Mouse (Mus musculus) stomach, embryonic 15.5 days (tissue): ENCODE results near the gene Ptpn7. TPM values are rescaled to one million over a fixed set of nuclear protein-coding genes. Genes with fewer than 3 reads are reported as not detected.
"Not testable (repeated sequence)": the region's sequence is repeated elsewhere in the genome, so short reads cannot be mapped to it uniquely, and the experiment has no call there.

ENCODE experiments used
- ATAC-seq: fragments of 200-750 bp; cut with Nextera tagmentation; 2 replicates; pipeline ENCODE4 v1.8.0; 2017; ENCODE audit warnings: low read depth, moderate number of reproducible peaks, moderate TSS enrichment; ENCODE audit not compliant: insufficient read depth, low FRiP score
- H3K27ac ChIP-seq: fragments of 300-500 bp; sonication (generic); 2 replicates; pipeline ENCODE4 v1.5.1; 2015; ENCODE audit warnings: mild to moderate bottlenecking, inconsistent platforms
- H3K27me3 ChIP-seq: fragments of 300-500 bp; sonication (generic); replicated peaks from 2 replicates; pipeline ENCODE4 v1.6.1; 2015; ENCODE audit warnings: inconsistent platforms
- H3K36me3 ChIP-seq: fragments of 300-500 bp; sonication (generic); 2 replicates; pipeline ENCODE4 v1.6.1; 2015; ENCODE audit warnings: inconsistent platforms
- H3K4me1 ChIP-seq: fragments of 300-500 bp; sonication (generic); 2 replicates; pipeline ENCODE4 v1.6.1; 2015; ENCODE audit warnings: inconsistent platforms
- H3K4me2 ChIP-seq: fragments of 300-500 bp; sonication (generic); 2 replicates; pipeline ENCODE4 v1.6.1; 2015; ENCODE audit warnings: mild to moderate bottlenecking, inconsistent platforms
- H3K4me3 ChIP-seq: fragments of 300-500 bp; sonication (generic); replicated peaks from 2 replicates; pipeline ENCODE4 v1.5.1; 2015; ENCODE audit warnings: inconsistent platforms
- H3K9ac ChIP-seq: fragments of 300-500 bp; sonication (generic); 2 replicates; pipeline ENCODE4 v1.6.1; 2015; ENCODE audit warnings: inconsistent platforms
- H3K9me3 ChIP-seq: fragments of 300-500 bp; sonication (generic); 2 replicates; pipeline ENCODE4 v1.6.1; 2016; ENCODE audit warnings: inconsistent platforms
- WGBS: fragments of 180-500 bp; shearing (Covaris S2); methylation state at CpG from one replicate; pipeline ENCODE4 v1.1.7; 2015; 5-methylcytosine and 5-hydroxymethylcytosine counted together
- polyA plus RNA-seq: library from polyadenylated mRNA; unstranded; fragments of >200 nt; fragmentation: Nextera tagmentation; extraction: Ambion mirVana; gene quantifications from 2 replicates; pipeline ENCODE4 v1.2.1, GENCODE M21; 2015

Ptpn7 gene
- polyA plus RNA-seq, 1 experiment from 2014 or later, result 3.3 TPM

GRCm38 (mm10) chr1:135180830-135181229, 48.3 kb downstream of the Ptpn7 start:
- H3K27ac ChIP-seq, result peak overlapping the region; percentile 45; the same call in 1 of the 2 replicates
- peak; percentile 70 for ATAC-seq

GRCm38 (mm10) chr1:135181275-135181674, 48.8 kb downstream of the Ptpn7 start:
- no peak overlapping the region for H3K9ac ChIP-seq
- H3K27me3 ChIP-seq, result no peaks in the 10 kb centered on the region
- no peaks in the 10 kb centered on the region for H3K9me3 ChIP-seq
- no peak overlapping the region for H3K4me3 ChIP-seq
- H3K36me3 ChIP-seq, result no peaks in the 10 kb centered on the region
- H3K27ac ChIP-seq, result peak overlapping the region; percentile 28; the same call in 1 of the 2 replicates
- H3K4me2 ChIP-seq, result no peak overlapping the region
- WGBS, result 63% methylated on average over 4 of the region's 4 CpGs
- ATAC-seq, result no peak
- peaks cover 9% of the 10 kb centered on the region; the same call in 1 of the 2 replicates for H3K4me1 ChIP-seq

More at GRCm38 (mm10) chr1:135180830-135181229, 48.3 kb downstream of the Ptpn7 start:
- Histone ChIP-seq H3K9me3 (no peaks in the 10 kb centered on the region), H3K4me2 (no peak overlapping the region; the same call in 1 of the 2 replicates), H3K9ac (no peak overlapping the region), H3K4me3 (no peak overlapping the region), H3K36me3 (no peaks in the 10 kb centered on the region), H3K27me3 (no peaks in the 10 kb centered on the region), H3K4me1 (peaks cover 9% of the 10 kb centered on the region; the same call in 1 of the 2 replicates)
- 70% methylated on average over 10 of the region's 10 CpGs for WGBS

GRCm38 (mm10) chr1:135181880-135182623, 49.6 kb downstream of the Ptpn7 start:
- H3K4me1 ChIP-seq, result peaks cover 9% of the 10 kb centered on the region; the same call in 1 of the 2 replicates
- H3K9ac ChIP-seq, result no peak overlapping the region
- no peaks in the 10 kb centered on the region for H3K36me3 ChIP-seq
- no peaks in the 10 kb centered on the region for H3K9me3 ChIP-seq
- no peak for ATAC-seq
- peak overlapping the region; percentile 90; the same call in 1 of the 2 replicates for H3K27ac ChIP-seq
- WGBS, result 75% methylated on average over 8 of the region's 8 CpGs
- no peak overlapping the region for H3K4me3 ChIP-seq
- H3K4me2 ChIP-seq, result no peak overlapping the region
- no peaks in the 10 kb centered on the region for H3K27me3 ChIP-seq

GRCm38 (mm10) chr1:135182975-135183374, 50.5 kb downstream of the Ptpn7 start:
- H3K9ac ChIP-seq, result no peak overlapping the region
- H3K4me1 ChIP-seq, result peaks cover 9% of the 10 kb centered on the region; the same call in 1 of the 2 replicates
- no peaks in the 10 kb centered on the region for H3K9me3 ChIP-seq
- H3K27me3 ChIP-seq, result no peaks in the 10 kb centered on the region
- 0 out of 2 replicates have a peak overlapping the region, but pooled peaks have one; percentile 8 for H3K4me2 ChIP-seq
- H3K4me3 ChIP-seq, result no peak overlapping the region
- H3K36me3 ChIP-seq, result no peaks in the 10 kb centered on the region
- ATAC-seq, result peak; percentile 13; the same call in 1 of the 2 replicates
- peak overlapping the region; percentile 90 for H3K27ac ChIP-seq
- WGBS, result 59% methylated on average over 3 of the region's 3 CpGs

- no peaks in the 10 kb centered on the region for H3K27me3 ChIP-seq
- peaks cover 9% of the 10 kb centered on the region; the same call in 1 of the 2 replicates for H3K4me1 ChIP-seq
- WGBS, result 54% methylated on average over 4 of the region's 4 CpGs
- ATAC-seq, result peak; percentile 64
- peak overlapping the region; percentile 90 for H3K27ac ChIP-seq
- no peak overlapping the region for H3K4me3 ChIP-seq
- H3K36me3 ChIP-seq, result no peaks in the 10 kb centered on the region
- H3K4me2 ChIP-seq, result 0 out of 2 replicates have a peak overlapping the region, but pooled peaks have one; percentile 8
- no peaks in the 10 kb centered on the region for H3K9me3 ChIP-seq
- H3K9ac ChIP-seq, result no peak overlapping the region
Observed at GRCm38 (mm10) chr1:135183448-135183847, 50.9 kb downstream of the Ptpn7 start.

- H3K4me1 ChIP-seq, result peaks cover 9% of the 10 kb centered on the region; the same call in 1 of the 2 replicates
- H3K27ac ChIP-seq, result peak overlapping the region; percentile 90
- H3K9me3 ChIP-seq, result no peaks in the 10 kb centered on the region
- WGBS, result 57% methylated on average over 11 of the region's 11 CpGs
- no peak overlapping the region for H3K4me2 ChIP-seq
- no peak overlapping the region for H3K4me3 ChIP-seq
- H3K27me3 ChIP-seq, result no peaks in the 10 kb centered on the region
- no peak overlapping the region for H3K9ac ChIP-seq
- ATAC-seq, result no peak
- H3K36me3 ChIP-seq, result no peaks in the 10 kb centered on the region
Observed at GRCm38 (mm10) chr1:135183941-135184570, 51.6 kb downstream of the Ptpn7 start.

GRCm38 (mm10) chr1:135185936-135186335, 53.4 kb downstream of the Ptpn7 start:
- no peak for ATAC-seq

GRCm38 (mm10) chr1:135186427-135186826, 53.9 kb downstream of the Ptpn7 start:
- Histone ChIP-seq H3K4me1 (peaks cover 9% of the 10 kb centered on the region; the same call in 1 of the 2 replicates), H3K27me3 (no peaks in the 10 kb centered on the region), H3K36me3 (no peaks in the 10 kb centered on the region), H3K9me3 (no peaks in the 10 kb centered on the region), H3K4me2 (no peak overlapping the region), H3K9ac (no peak overlapping the region), H3K27ac (no peak overlapping the region), H3K4me3 (no peak overlapping the region)
- WGBS, result 43% methylated on average over 8 of the region's 8 CpGs
- ATAC-seq, result no peak

More at GRCm38 (mm10) chr1:135185936-135186335, 53.4 kb downstream of the Ptpn7 start:
- Histone ChIP-seq H3K9me3 (no peaks in the 10 kb centered on the region), H3K27me3 (no peaks in the 10 kb centered on the region), H3K4me2 (no peak overlapping the region), H3K27ac (no peak overlapping the region), H3K9ac (no peak overlapping the region), H3K4me3 (no peak overlapping the region), H3K36me3 (no peaks in the 10 kb centered on the region), H3K4me1 (peaks cover 9% of the 10 kb centered on the region; the same call in 1 of the 2 replicates)
- WGBS, result 64% methylated on average over 5 of the region's 5 CpGs

GRCm38 (mm10) chr1:135187016-135187415, 54.5 kb downstream of the Ptpn7 start:
- H3K9me3 ChIP-seq, ATAC-seq, H3K9ac ChIP-seq, H3K4me2 ChIP-seq, H3K27ac ChIP-seq, H3K4me1 ChIP-seq, H3K27me3 ChIP-seq, H3K36me3 ChIP-seq, H3K4me3 ChIP-seq: not testable (repeated sequence)
- 34% methylated on average over 2 of the region's 2 CpGs for WGBS

GRCm38 (mm10) chr1:135188197-135188596, 55.7 kb downstream of the Ptpn7 start:
- no peaks in the 10 kb centered on the region for H3K27me3 ChIP-seq
- H3K4me1 ChIP-seq, result 0 out of 2 replicates have a peak, but pooled peaks cover 6% of the 10 kb centered on the region
- H3K4me3 ChIP-seq, result no peak overlapping the region
- no peak for ATAC-seq
- no peaks in the 10 kb centered on the region for H3K9me3 ChIP-seq
- H3K27ac ChIP-seq, result no peak overlapping the region
- no peak overlapping the region for H3K4me2 ChIP-seq
- WGBS, result 34% methylated on average over 3 of the region's 3 CpGs
- H3K36me3 ChIP-seq, result no peaks in the 10 kb centered on the region
- no peak overlapping the region for H3K9ac ChIP-seq

- H3K9me3 ChIP-seq, result no peaks in the 10 kb centered on the region
- H3K4me2 ChIP-seq, result no peak overlapping the region
- no peaks in the 10 kb centered on the region for H3K27me3 ChIP-seq
- no peaks in the 10 kb centered on the region for H3K36me3 ChIP-seq
- ATAC-seq, result no peak
- no peak overlapping the region for H3K4me3 ChIP-seq
- no peak overlapping the region for H3K27ac ChIP-seq
- no peaks in the 10 kb centered on the region for H3K4me1 ChIP-seq
- 89% methylated on average over 4 of the region's 4 CpGs for WGBS
- no peak overlapping the region for H3K9ac ChIP-seq
Observed at GRCm38 (mm10) chr1:135189186-135189585, 56.7 kb downstream of the Ptpn7 start.

GRCm38 (mm10) chr1:135194335-135194734, 61.8 kb downstream of the Ptpn7 start:
- not testable (repeated sequence) for H3K9me3 ChIP-seq, H3K27me3 ChIP-seq, H3K4me2 ChIP-seq, ATAC-seq, H3K36me3 ChIP-seq, H3K9ac ChIP-seq, H3K4me3 ChIP-seq
- H3K4me1 ChIP-seq, result peaks cover 16% of the 10 kb centered on the region
- H3K27ac ChIP-seq, result peak overlapping the region; percentile 28; the same call in 1 of the 2 replicates
- WGBS, result 77% methylated on average over 5 of the region's 5 CpGs
